In genomic region chr1:20131786-20132596, GRCm38 (mm10) we compare ENCODE assay signal across 14 mouse cellular contexts.
DNase-seq lines count a peak whose midpoint lies in the region; ATAC-seq and TF ChIP-seq lines count a peak whose summit lies in the region.
"Had no signal": no experiment of that assay in that cellular context is flagged by ENCODE, and none has a peak within 500 bp of the region (broad histone marks: within the 10 kb centered on the region; RNA-seq: fewer than 3 reads in every experiment).

No protein-coding gene starts in this region.

- H3K27ac ChIP-seq in intestine, embryonic 14.5 days (ENCODE audit: low read depth): no peak overlapping the region
- no peak overlapping the region for H3K27ac ChIP-seq in intestine, postnatal 0 days (ENCODE audit: low read depth, low read length)
- H3K27ac ChIP-seq in midbrain, embryonic 14.5 days (replicated peaks; ENCODE audit: low read depth, low read length): no peak overlapping the region
- no peak overlapping the region for H3K27ac ChIP-seq in midbrain, embryonic 13.5 days
- H3K27ac ChIP-seq: heart, embryonic 13.5 days; hindbrain, embryonic 15.5 days; layer of hippocampus, adult 2 months had no signal

- H3K27me3 ChIP-seq in intestine, embryonic 14.5 days (replicated peaks; ENCODE audit: control insufficient read depth, insufficient read depth, low read length): no peaks in the 10 kb centered on the region
- H3K27me3 ChIP-seq in intestine, postnatal 0 days (replicated peaks; ENCODE audit: control insufficient read depth, insufficient read depth, low read length): no peaks in the 10 kb centered on the region
- peaks cover 3% of the 10 kb centered on the region; the same call in 1 of the 2 replicates for H3K27me3 ChIP-seq in midbrain, embryonic 14.5 days (ENCODE audit: control insufficient read depth, insufficient read depth, low read length)
- peaks cover 25% of the 10 kb centered on the region for H3K27me3 ChIP-seq in midbrain, embryonic 13.5 days
- H3K27me3 ChIP-seq: heart, embryonic 13.5 days; hindbrain, embryonic 15.5 days had no signal

- H3K36me3 ChIP-seq in intestine, embryonic 14.5 days (ENCODE audit: control insufficient read depth, insufficient read depth, low read length): no peaks in the 10 kb centered on the region
- no peaks in the 10 kb centered on the region for H3K36me3 ChIP-seq in intestine, postnatal 0 days (ENCODE audit: control insufficient read depth, insufficient read depth)
- no peaks in the 10 kb centered on the region for H3K36me3 ChIP-seq in midbrain, embryonic 14.5 days (ENCODE audit: control insufficient read depth, insufficient read depth, low read length)
- H3K36me3 ChIP-seq in midbrain, embryonic 13.5 days: no peaks in the 10 kb centered on the region
- H3K36me3 ChIP-seq: G1E; heart, embryonic 13.5 days; hindbrain, embryonic 15.5 days had no signal

- no peak overlapping the region for H3K4me2 ChIP-seq in intestine, embryonic 14.5 days (ENCODE audit: low read length)
- H3K4me2 ChIP-seq in intestine, postnatal 0 days (replicated peaks; ENCODE audit: low read depth): no peak overlapping the region
- no peak overlapping the region for H3K4me2 ChIP-seq in midbrain, embryonic 14.5 days (ENCODE audit: low read length)
- no peak overlapping the region for H3K4me2 ChIP-seq in midbrain, embryonic 13.5 days (replicated peaks)
- H3K4me2 ChIP-seq: heart, embryonic 13.5 days; hindbrain, embryonic 15.5 days; lung, embryonic 14.5 days had no signal

- peak; percentile 55; the same call in 1 of the 2 replicates for ATAC-seq in intestine, embryonic 14.5 days (replicated peaks; ENCODE audit: low FRiP score, low TSS enrichment, low read depth)
- ATAC-seq in intestine, postnatal 0 days: no peak
- 0 out of 2 replicates have a peak, but pooled peaks have one; percentile 27 for ATAC-seq in midbrain, embryonic 14.5 days (ENCODE audit: low FRiP score, low TSS enrichment)
- ATAC-seq in midbrain, embryonic 13.5 days: no peak
- ATAC-seq in inflammation-experienced regulatory T-cells, adult 6 months: no peak

- H3K9ac ChIP-seq in intestine, embryonic 14.5 days (ENCODE audit: low read length): no peak overlapping the region
- no peak overlapping the region for H3K9ac ChIP-seq in intestine, postnatal 0 days (ENCODE audit: low read depth, low read length)
- no peak overlapping the region for H3K9ac ChIP-seq in midbrain, embryonic 14.5 days (replicated peaks; ENCODE audit: low read length)
- H3K9ac ChIP-seq in midbrain, embryonic 13.5 days (replicated peaks): no peak overlapping the region
- H3K9ac ChIP-seq: heart, embryonic 13.5 days; hindbrain, embryonic 15.5 days; lung, embryonic 14.5 days had no signal

- no peaks in the 10 kb centered on the region for H3K9me3 ChIP-seq in intestine, embryonic 14.5 days (ENCODE audit: control insufficient read depth, low read length)
- no peaks in the 10 kb centered on the region for H3K9me3 ChIP-seq in intestine, postnatal 0 days (ENCODE audit: control insufficient read depth)
- no peaks in the 10 kb centered on the region for H3K9me3 ChIP-seq in midbrain, embryonic 14.5 days (ENCODE audit: control insufficient read depth, low read length)
- H3K9me3 ChIP-seq in midbrain, embryonic 13.5 days: no peaks in the 10 kb centered on the region
- H3K9me3 ChIP-seq: G1E; heart, embryonic 13.5 days; hindbrain, embryonic 15.5 days had no signal

- WGBS in intestine, embryonic 14.5 days: 58% methylated on average over 6 of the region's 6 CpGs
- whole genome bisulfite sequencing in intestine, postnatal 0 days: 42% methylated on average over 6 of the region's 6 CpGs
- 34% methylated on average over 6 of the region's 6 CpGs for WGBS in midbrain, embryonic 14.5 days
- 44% methylated on average over 6 of the region's 6 CpGs for WGBS in midbrain, embryonic 13.5 days

- no peak for TF ChIP-seq CTCF in intestine, postnatal 0 days (IDR thresholded peaks at IDR 0.05; ENCODE audit: low read depth)

- no peak overlapping the region for H3K4me3 ChIP-seq in intestine, embryonic 14.5 days (ENCODE audit: low read depth, low read length)
- no peak overlapping the region for H3K4me3 ChIP-seq in intestine, postnatal 0 days (ENCODE audit: low read depth, low read length)
- no peak overlapping the region for H3K4me3 ChIP-seq in midbrain, embryonic 14.5 days (replicated peaks; ENCODE audit: low read depth, low read length)
- H3K4me3 ChIP-seq in midbrain, embryonic 13.5 days (replicated peaks): no peak overlapping the region
- H3K4me3 ChIP-seq: heart, embryonic 13.5 days; hindbrain, embryonic 15.5 days; layer of hippocampus, adult 2 months had no signal

- H3K4me1 ChIP-seq in intestine, embryonic 14.5 days (replicated peaks; ENCODE audit: control insufficient read depth, insufficient read depth, low read length): peaks cover 10% of the 10 kb centered on the region; the same call in 1 of the 2 replicates
- no peaks in the 10 kb centered on the region for H3K4me1 ChIP-seq in intestine, postnatal 0 days (replicated peaks; ENCODE audit: control insufficient read depth, insufficient read depth, low read length)
- no peaks in the 10 kb centered on the region for H3K4me1 ChIP-seq in midbrain, embryonic 14.5 days (ENCODE audit: control insufficient read depth, insufficient read depth, low read length)
- peaks cover 10% of the 10 kb centered on the region; the same call in 1 of the 2 replicates for H3K4me1 ChIP-seq in midbrain, embryonic 13.5 days (replicated peaks)
- H3K4me1 ChIP-seq: heart, embryonic 13.5 days; hindbrain, embryonic 15.5 days had no signal

- DNase-seq in intestine, embryonic 14.5 days (ENCODE audit: low spot score): no peak
- peak; percentile 16 for DNase-seq in midbrain, embryonic 14.5 days
- DNase-seq in liver: peak; percentile 3
- DNase-seq in retina, postnatal 1 day: peak; percentile 39
- DNase-seq in neural tube, embryonic 10.5 days (ENCODE audit: extremely low spot score, low spot score): no peak
- DNase-seq: cerebellum, adult 11-12 months; lung, embryonic 14.5 days had no signal

Comparison
In these comparisons a context has a peak if more than half of its experiments do, and no peak if none do; other contexts are left out.
1. ATAC-seq: peak in intestine, embryonic 14.5 days (single experiment) and midbrain, embryonic 14.5 days (single experiment); none in intestine, postnatal 0 days (single experiment), midbrain, embryonic 13.5 days (single experiment) and inflammation-experienced regulatory T-cells, adult 6 months (single experiment).
2. DNase-seq: peak in midbrain, embryonic 14.5 days (single experiment), liver (single experiment) and retina, postnatal 1 day (single experiment); none in intestine, embryonic 14.5 days (single experiment) and neural tube, embryonic 10.5 days (single experiment).